ENCODE assay signal across 29 mouse cellular contexts in genomic region chr2:91132035-91132434, GRCm38 (mm10). TPM values are rescaled to one million over a fixed set of nuclear protein-coding genes. Genes with fewer than 3 reads are reported as not detected.
DNase-seq lines count a peak whose midpoint lies in the region; ATAC-seq lines count a peak whose summit lies in the region.
"Had no signal": no experiment of that assay in that cellular context is flagged by ENCODE, and none has a peak within 500 bp of the region (broad histone marks: within the 10 kb centered on the region; RNA-seq: fewer than 3 reads in every experiment).

No protein-coding gene starts in this region.

- no peak overlapping the region for H3K9ac ChIP-seq in heart, embryonic 15.5 days
- H3K9ac ChIP-seq: forebrain, postnatal 0 days; intestine, embryonic 15.5 days; liver, embryonic 15.5 days; midbrain, embryonic 13.5 days; neural tube, embryonic 12.5 days had no signal

- no peak overlapping the region for H3K4me2 ChIP-seq in heart, embryonic 15.5 days
- H3K4me2 ChIP-seq: intestine, embryonic 15.5 days; liver, embryonic 15.5 days; midbrain, embryonic 13.5 days; neural tube, embryonic 12.5 days had no signal

- WGBS in heart, embryonic 15.5 days: 39% methylated on average over 3 of the region's 3 CpGs
- 80% methylated on average over 3 of the region's 3 CpGs for whole genome bisulfite sequencing in limb, embryonic 10.5 days

- peak; percentile 54 for DNase-seq in heart, adult 11 months
- DNase-seq in heart, adult 8-10 months (ENCODE audit: low spot score): no peak
- no peak for DNase-seq in heart, postnatal 25 days (ENCODE audit: low spot score)
- peak; percentile 15 for DNase-seq in MEL-GATA-1-ER (ENCODE audit: extremely low read depth, low read depth)
- no peak for DNase-seq in cerebellum, adult 18-20 months
- no peak for DNase-seq in limb, embryonic 10.5 days (ENCODE audit: low spot score)
- DNase-seq: adrenal gland, postnatal 14 days; cerebellum, adult 9-10 months; forebrain, postnatal 0 days; gastrocnemius, postnatal 25 days; kidney, adult 8-10 months; kidney, postnatal 10 days; left cerebral cortex, postnatal 4 days; liver; lung, postnatal 10 days; right cerebral cortex, postnatal 4 days; thymus, adult 18-20 months; thymus, postnatal 36 days had no signal

- H3K27me3 ChIP-seq in heart, embryonic 15.5 days: no peaks in the 10 kb centered on the region
- no peaks in the 10 kb centered on the region for H3K27me3 ChIP-seq in limb, embryonic 10.5 days (ENCODE audit: low read depth, poor library complexity, severe bottlenecking)
- H3K27me3 ChIP-seq: intestine, embryonic 15.5 days; liver, embryonic 15.5 days; midbrain, embryonic 13.5 days; neural tube, embryonic 12.5 days had no signal

- H3K4me3 ChIP-seq in heart, embryonic 15.5 days: no peak overlapping the region
- H3K4me3 ChIP-seq in limb, embryonic 10.5 days: no peak overlapping the region
- H3K4me3 ChIP-seq: forebrain, embryonic 10.5 days; hindbrain, embryonic 10.5 days; intestine, embryonic 15.5 days; left cerebral cortex, adult 2 months; liver, embryonic 15.5 days; midbrain, embryonic 13.5 days; neural tube, embryonic 12.5 days had no signal

- peak overlapping the region; percentile 62 for H3K27ac ChIP-seq in heart, embryonic 15.5 days
- no peak overlapping the region for H3K27ac ChIP-seq in limb, embryonic 10.5 days
- H3K27ac ChIP-seq: forebrain, embryonic 10.5 days; hindbrain, embryonic 10.5 days; intestine, embryonic 15.5 days; left cerebral cortex, adult 2 months; liver, embryonic 15.5 days; midbrain, embryonic 13.5 days; neural tube, embryonic 12.5 days had no signal

- peaks cover 54% of the 10 kb centered on the region for H3K4me1 ChIP-seq in heart, embryonic 15.5 days (replicated peaks)
- H3K4me1 ChIP-seq in limb, embryonic 10.5 days: no peaks in the 10 kb centered on the region
- H3K4me1 ChIP-seq: forebrain, embryonic 10.5 days; hindbrain, embryonic 10.5 days; intestine, embryonic 15.5 days; liver, embryonic 15.5 days; midbrain, embryonic 13.5 days; neural tube, embryonic 12.5 days had no signal

- intact Hi-C loops in heart, postnatal 25 days (cut with DNase I): no loop called here

- H3K36me3 ChIP-seq in heart, embryonic 15.5 days: peaks cover 77% of the 10 kb centered on the region
- H3K36me3 ChIP-seq in limb, embryonic 10.5 days: no peaks in the 10 kb centered on the region
- H3K36me3 ChIP-seq: intestine, embryonic 15.5 days; liver, embryonic 15.5 days had no signal

- ATAC-seq in heart, embryonic 15.5 days (replicated peaks; ENCODE audit: insufficient number of reproducible peaks, insufficient read depth, low FRiP score, low read depth): no peak
- peak; percentile 39; the same call in 1 of the 2 replicates for ATAC-seq in megakaryocyte, adult 5-6 weeks (ENCODE audit: poor library complexity, severe bottlenecking)
- ATAC-seq: CD4-positive, CD25-positive, alpha-beta regulatory T cell, adult 4 months; forebrain, postnatal 0 days; hindbrain, embryonic 16.5 days; intestine, embryonic 15.5 days; midbrain, embryonic 13.5 days had no signal

- no peaks in the 10 kb centered on the region for H3K9me3 ChIP-seq in heart, embryonic 15.5 days (replicated peaks)
- no peaks in the 10 kb centered on the region for H3K9me3 ChIP-seq in limb, embryonic 10.5 days (replicated peaks)
- H3K9me3 ChIP-seq: forebrain, embryonic 10.5 days; hindbrain, embryonic 10.5 days; intestine, embryonic 15.5 days; liver, embryonic 15.5 days; midbrain, embryonic 13.5 days; neural tube, embryonic 12.5 days had no signal

RNA-seq across cellular contexts. Expression of gene Mybpc3, which starts 14.1 kb away (rescaled TPM):
- total RNA-seq in heart, adult 8-10 months (2022): 1,000 to 10,000 TPM; 1,514 to 2,177 (median 1,722) TPM
- 909 and 937 TPM in 2 replicates for polyA plus RNA-seq in heart, embryonic 15.5 days (2015; fragmentation: Nextera tagmentation; extraction: Ambion mirVana)
- total RNA-seq in heart, postnatal 25 days (2021): 1,000 to 10,000 TPM; 1,615 to 1,699 TPM
- 0.18 and 0.27 TPM in 2 replicates for total RNA-seq in megakaryocyte, adult 5-6 weeks (2015)
- total RNA-seq in megakaryocyte, adult 5-6 weeks (2017): 0.08 and 0.44 TPM in 2 replicates
- polyA plus RNA-seq in limb, embryonic 10.5 days (2016; fragmentation: Nextera tagmentation; extraction: Ambion mirVana): 0.44 and 0.49 TPM in 2 replicates
- total RNA-seq: adrenal gland, postnatal 14 days; gastrocnemius, postnatal 25 days; left cerebral cortex, postnatal 4 days had no signal
- polyA plus RNA-seq: CD4-positive, CD25-positive, alpha-beta regulatory T cell, adult 4 months; forebrain, embryonic 10.5 days; hindbrain, embryonic 10.5 days; midbrain, embryonic 13.5 days had no signal

RNA-seq across cellular contexts. Expression of gene Spi1, which starts 49.8 kb away (rescaled TPM):
- 1 to 10 TPM; 2.8 to 6.1 (median 3.2) TPM for total RNA-seq in heart, adult 8-10 months (2022)
- 3.9 and 8.6 TPM in 2 replicates for polyA plus RNA-seq in heart, embryonic 15.5 days (2015; fragmentation: Nextera tagmentation; extraction: Ambion mirVana)
- total RNA-seq in heart, postnatal 25 days (2021): 1 to 10 TPM; 3.7 to 4.3 TPM
- total RNA-seq in megakaryocyte, adult 5-6 weeks (2015): 348 and 384 TPM in 2 replicates
- 253 and 295 TPM in 2 replicates for total RNA-seq in megakaryocyte, adult 5-6 weeks (2017)
- 2.0 and 2.6 TPM in 2 replicates for polyA plus RNA-seq in limb, embryonic 10.5 days (2016; fragmentation: Nextera tagmentation; extraction: Ambion mirVana)

RNA-seq across cellular contexts. Expression of gene Madd, which starts 51.6 kb away (rescaled TPM):
- 1 to 10 TPM; 4.9 to 6.9 (median 6.1) TPM for total RNA-seq in heart, adult 8-10 months (2022)
- polyA plus RNA-seq in heart, embryonic 15.5 days (2015; fragmentation: Nextera tagmentation; extraction: Ambion mirVana): 4.1 and 7.0 TPM in 2 replicates
- 1 to 10 TPM; 5.4 to 6.2 TPM for total RNA-seq in heart, postnatal 25 days (2021)
- total RNA-seq in megakaryocyte, adult 5-6 weeks (2015): 35.4 and 39.7 TPM in 2 replicates
- 63.6 and 78.7 TPM in 2 replicates for total RNA-seq in megakaryocyte, adult 5-6 weeks (2017)
- polyA plus RNA-seq in limb, embryonic 10.5 days (2016; fragmentation: Nextera tagmentation; extraction: Ambion mirVana): 8.4 and 10.9 TPM in 2 replicates

Comparison
In these comparisons a context has a peak if more than half of its experiments do, and no peak if none do; other contexts are left out.
1. DNase-seq: peak in heart, adult 11 months (single experiment) and MEL-GATA-1-ER (single experiment); none in heart, adult 8-10 months (single experiment), heart, postnatal 25 days (single experiment), cerebellum, adult 18-20 months (0 of 2) and limb, embryonic 10.5 days (single experiment).
2. RNA of gene Mybpc3, which starts 14.1 kb away (total RNA-seq): 1,514 to 2,177 TPM in heart, adult 8-10 months and 1,615 to 1,699 TPM in heart, postnatal 25 days; 0.08 to 0.44 TPM in megakaryocyte, adult 5-6 weeks; every median in the first group is over 1,000 times any median in the second.
3. RNA of gene Spi1, which starts 49.8 kb away (total RNA-seq): 253 to 384 TPM in megakaryocyte, adult 5-6 weeks; 3.7 to 4.3 TPM in heart, postnatal 25 days and 2.8 to 6.1 TPM in heart, adult 8-10 months; every median in the first group is over 10 times any median in the second.
4. RNA of gene Madd, which starts 51.6 kb away (total RNA-seq): 35.4 to 78.7 TPM in megakaryocyte, adult 5-6 weeks; 4.9 to 6.9 TPM in heart, adult 8-10 months and 5.4 to 6.2 TPM in heart, postnatal 25 days; every median in the first group is over 4 times any median in the second.